Mouse (Mus musculus): ENCODE data around the gene Crtam. TPM values are rescaled to one million over a fixed set of nuclear protein-coding genes. Genes with fewer than 3 reads are reported as not detected.
A peak's percentile ranks its signal among the peaks of the same experiment; 100 is the strongest.

Crtam gene
- polyA plus RNA-seq, 2 experiments = 0.21 to 0.29 TPM

GRCm38 (mm10) chr9:40963586-40964417 lies 40.6 kb downstream of the Crtam start, which contains the start of gene Jhy:
Gene Jhy (minus strand): TSS chr9:40964118.
- no peaks in the 10 kb centered on the region for H3K4me1 ChIP-seq (ENCODE audit: control insufficient read depth, insufficient read depth, low read length)
- H3K4me3 ChIP-seq (replicated peaks; ENCODE audit: low read length) = peak within 1 kb of the TSS; percentile 37
- no peak within 1 kb of the TSS for H3K27ac ChIP-seq (replicated peaks; ENCODE audit: low read depth, low read length)
- H3K36me3 ChIP-seq (ENCODE audit: control insufficient read depth, insufficient read depth, low read length) = no peaks in the 10 kb centered on the region
- WGBS = 3% methylated on average over 46 of the region's 51 CpGs
- H3K4me2 ChIP-seq (replicated peaks; ENCODE audit: low read depth, low read length, severe bottlenecking) = peak within 1 kb of the TSS; percentile 90
- H3K27me3 ChIP-seq (ENCODE audit: control insufficient read depth, insufficient read depth, low read length) = peaks cover 24% of the 10 kb centered on the region
- DNase-seq (ENCODE audit: low spot score) (no peak), ATAC-seq (ENCODE audit: low FRiP score, low read depth) (peak; percentile 34; the same call in 1 of the 2 replicates)
- TF ChIP-seq POLR2A (IDR thresholded peaks at IDR 0.05; ENCODE audit: borderline replicate concordance, extremely low read depth, insufficient read depth, insufficient read length) = no peak
- peak within 1 kb of the TSS; percentile 38 for H3K9ac ChIP-seq (ENCODE audit: low read depth, low read length, severe bottlenecking)
- no peaks in the 10 kb centered on the region for H3K9me3 ChIP-seq (ENCODE audit: control insufficient read depth, low read length)

- 37% methylated on average over 3 of the region's 3 CpGs for WGBS
- ATAC-seq (ENCODE audit: low FRiP score, low read depth) = no peak
- H3K4me3 ChIP-seq (replicated peaks; ENCODE audit: low read length) = no peak overlapping the region
- H3K27ac ChIP-seq (replicated peaks; ENCODE audit: low read depth, low read length) = no peak overlapping the region
- no peak overlapping the region for H3K4me2 ChIP-seq (replicated peaks; ENCODE audit: low read depth, low read length, severe bottlenecking)
- no peaks in the 10 kb centered on the region for H3K9me3 ChIP-seq (ENCODE audit: control insufficient read depth, low read length)
- no peak for TF ChIP-seq POLR2A (IDR thresholded peaks at IDR 0.05; ENCODE audit: borderline replicate concordance, extremely low read depth, insufficient read depth, insufficient read length)
- H3K4me1 ChIP-seq (ENCODE audit: control insufficient read depth, insufficient read depth, low read length) = no peaks in the 10 kb centered on the region
- H3K9ac ChIP-seq (ENCODE audit: low read depth, low read length, severe bottlenecking) = no peak overlapping the region
- no peaks in the 10 kb centered on the region for H3K36me3 ChIP-seq (ENCODE audit: control insufficient read depth, insufficient read depth, low read length)
- H3K27me3 ChIP-seq (ENCODE audit: control insufficient read depth, insufficient read depth, low read length) = peaks cover 24% of the 10 kb centered on the region
- no peak for DNase-seq (ENCODE audit: low spot score)
Measured at GRCm38 (mm10) chr9:40961401-40961800, 43.0 kb downstream of the Crtam start.

- no peak overlapping the region for H3K9ac ChIP-seq (ENCODE audit: low read depth, low read length, severe bottlenecking)
- H3K27me3 ChIP-seq (ENCODE audit: control insufficient read depth, insufficient read depth, low read length) = no peaks in the 10 kb centered on the region
- no peak for TF ChIP-seq POLR2A (IDR thresholded peaks at IDR 0.05; ENCODE audit: borderline replicate concordance, extremely low read depth, insufficient read depth, insufficient read length)
- no peaks in the 10 kb centered on the region for H3K4me1 ChIP-seq (ENCODE audit: control insufficient read depth, insufficient read depth, low read length)
- no peak overlapping the region for H3K4me3 ChIP-seq (replicated peaks; ENCODE audit: low read length)
- ATAC-seq (ENCODE audit: low FRiP score, low read depth) (no peak), DNase-seq (ENCODE audit: low spot score) (no peak)
- H3K27ac ChIP-seq (replicated peaks; ENCODE audit: low read depth, low read length) = no peak overlapping the region
- no peak overlapping the region for H3K4me2 ChIP-seq (replicated peaks; ENCODE audit: low read depth, low read length, severe bottlenecking)
- WGBS = 64% methylated on average over 18 of the region's 18 CpGs
- H3K36me3 ChIP-seq (ENCODE audit: control insufficient read depth, insufficient read depth, low read length) = no peaks in the 10 kb centered on the region
- no peaks in the 10 kb centered on the region for H3K9me3 ChIP-seq (ENCODE audit: control insufficient read depth, low read length)
Measured at GRCm38 (mm10) chr9:40949039-40949615, 55.3 kb downstream of the Crtam start.

GRCm38 (mm10) chr9:40948473-40948872 lies 56.0 kb downstream of the Crtam start:
- Histone ChIP-seq H3K27me3 (ENCODE audit: control insufficient read depth, insufficient read depth, low read length) (no peaks in the 10 kb centered on the region), H3K9ac (ENCODE audit: low read depth, low read length, severe bottlenecking) (no peak overlapping the region), H3K4me2 (replicated peaks; ENCODE audit: low read depth, low read length, severe bottlenecking) (no peak overlapping the region), H3K4me1 (ENCODE audit: control insufficient read depth, insufficient read depth, low read length) (no peaks in the 10 kb centered on the region), H3K9me3 (ENCODE audit: control insufficient read depth, low read length) (no peaks in the 10 kb centered on the region), H3K27ac (replicated peaks; ENCODE audit: low read depth, low read length) (no peak overlapping the region), H3K36me3 (ENCODE audit: control insufficient read depth, insufficient read depth, low read length) (no peaks in the 10 kb centered on the region), H3K4me3 (replicated peaks; ENCODE audit: low read length) (no peak overlapping the region)
- ATAC-seq (ENCODE audit: low FRiP score, low read depth) = no peak
- WGBS = 89% methylated on average over 6 of the region's 6 CpGs
- no peak for TF ChIP-seq POLR2A (IDR thresholded peaks at IDR 0.05; ENCODE audit: borderline replicate concordance, extremely low read depth, insufficient read depth, insufficient read length)
- no peak for DNase-seq (ENCODE audit: low spot score)

GRCm38 (mm10) chr9:40947131-40947530 lies 57.3 kb downstream of the Crtam start:
- DNase-seq (ENCODE audit: low spot score) = no peak
- Histone ChIP-seq H3K27me3 (ENCODE audit: control insufficient read depth, insufficient read depth, low read length) (no peaks in the 10 kb centered on the region), H3K4me3 (replicated peaks; ENCODE audit: low read length) (no peak overlapping the region), H3K36me3 (ENCODE audit: control insufficient read depth, insufficient read depth, low read length) (no peaks in the 10 kb centered on the region), H3K4me1 (ENCODE audit: control insufficient read depth, insufficient read depth, low read length) (no peaks in the 10 kb centered on the region), H3K4me2 (replicated peaks; ENCODE audit: low read depth, low read length, severe bottlenecking) (no peak overlapping the region), H3K9me3 (ENCODE audit: control insufficient read depth, low read length) (no peaks in the 10 kb centered on the region), H3K27ac (replicated peaks; ENCODE audit: low read depth, low read length) (no peak overlapping the region), H3K9ac (ENCODE audit: low read depth, low read length, severe bottlenecking) (no peak overlapping the region)
- WGBS = 56% methylated on average over 4 of the region's 4 CpGs
- no peak for ATAC-seq (ENCODE audit: low FRiP score, low read depth)
- no peak for TF ChIP-seq POLR2A (IDR thresholded peaks at IDR 0.05; ENCODE audit: borderline replicate concordance, extremely low read depth, insufficient read depth, insufficient read length)
